Mouse (Mus musculus) embryonic facial prominence, embryonic 14.5 days (tissue): Measurements from ENCODE around the gene Igf2bp2. TPM values are rescaled to one million over a fixed set of nuclear protein-coding genes. Genes with fewer than 3 reads are reported as not detected.

Source experiments
- ATAC-seq: fragments of 200-750 bp; cut with Nextera tagmentation; 2 replicates; pipeline ENCODE4 v1.8.0; 2017; ENCODE audit warnings: low read depth, moderate number of reproducible peaks, moderate TSS enrichment
- DNase-seq: peaks from one replicate; pipeline ENCODE4 v3.0.0-alpha.2; 2015; ENCODE audit warnings: low spot score
- H3K27ac ChIP-seq: fragments of 300-500 bp; sonication (generic); replicated peaks from 2 replicates; pipeline ENCODE4 v1.5.1; 2014; ENCODE audit warnings: low read depth, mild to moderate bottlenecking, low read length, moderate library complexity
- H3K27me3 ChIP-seq: fragments of 300-500 bp; sonication (generic); replicated peaks from 2 replicates; pipeline ENCODE4 v1.6.1; 2014; ENCODE audit warnings: low read length; ENCODE audit not compliant: control insufficient read depth, insufficient read depth
- H3K36me3 ChIP-seq: fragments of 300-500 bp; sonication (generic); 2 replicates; pipeline ENCODE4 v1.6.1; 2014; ENCODE audit warnings: low read length, mixed read lengths; ENCODE audit not compliant: control insufficient read depth, insufficient read depth
- H3K4me1 ChIP-seq: fragments of 300-500 bp; sonication (generic); 2 replicates; pipeline ENCODE4 v1.6.1; 2014; ENCODE audit warnings: antibody characterized with exemption, low read length; ENCODE audit not compliant: control insufficient read depth, insufficient read depth
- H3K4me2 ChIP-seq: fragments of 300-500 bp; sonication (generic); 2 replicates; pipeline ENCODE4 v1.6.1; 2014; ENCODE audit warnings: low read depth, mild to moderate bottlenecking, low read length, moderate library complexity, mixed read lengths
- H3K4me3 ChIP-seq: fragments of 300-500 bp; sonication (generic); 2 replicates; pipeline ENCODE4 v1.5.1; 2014; ENCODE audit warnings: low read depth, mild to moderate bottlenecking, low read length
- H3K9ac ChIP-seq: fragments of 300-500 bp; sonication (generic); 2 replicates; pipeline ENCODE4 v1.6.1; 2014; ENCODE audit warnings: low read depth, mild to moderate bottlenecking, low read length, moderate library complexity, mixed read lengths
- H3K9me3 ChIP-seq: fragments of 300-500 bp; sonication (generic); 2 replicates; pipeline ENCODE4 v1.6.1; 2016; ENCODE audit warnings: low read length; ENCODE audit not compliant: control insufficient read depth
- WGBS: fragments of 180-500 bp; shearing (Covaris S2); extraction: QIAGEN DNeasy Blood & Tissue Kit; methylation state at CpG from one replicate; pipeline ENCODE4 v1.1.7; 2014; 5-methylcytosine and 5-hydroxymethylcytosine counted together
- polyA plus RNA-seq: library from polyadenylated mRNA; unstranded; fragments of >200 nt; fragmentation: Nextera tagmentation; extraction: Ambion mirVana; gene quantifications from 2 replicates; pipeline ENCODE4 v1.2.1, GENCODE M21; 2014

Gene Igf2bp2
- polyA plus RNA-seq, 1 experiment from 2014 or later: 74.7 TPM

- no peaks in the 10 kb centered on the region for H3K36me3 ChIP-seq
- ATAC-seq (no peak), DNase-seq (no peak)
- peaks cover 13% of the 10 kb centered on the region; the same call in 1 of the 2 replicates for H3K4me1 ChIP-seq
- H3K9ac ChIP-seq: no peak overlapping the region
- H3K27me3 ChIP-seq: no peaks in the 10 kb centered on the region
- no peak overlapping the region for H3K27ac ChIP-seq
- 95% methylated on average over 11 of the region's 11 CpGs for WGBS
- no peak overlapping the region for H3K4me2 ChIP-seq
- H3K9me3 ChIP-seq: no peaks in the 10 kb centered on the region
- no peak overlapping the region for H3K4me3 ChIP-seq
These were observed 10.1 kb downstream of the Igf2bp2 start for GRCm38 (mm10) chr16:22152941-22153444.

- Histone ChIP-seq H3K4me3 (no peak overlapping the region), H3K36me3 (no peaks in the 10 kb centered on the region), H3K27ac (no peak overlapping the region), H3K4me2 (no peak overlapping the region), H3K9me3 (no peaks in the 10 kb centered on the region), H3K4me1 (peaks cover 13% of the 10 kb centered on the region; the same call in 1 of the 2 replicates), H3K9ac (no peak overlapping the region), H3K27me3 (no peaks in the 10 kb centered on the region)
- 22% methylated on average over 10 of the region's 11 CpGs for WGBS
- ATAC-seq: peak; percentile 54; the same call in 1 of the 2 replicates
- no peak for DNase-seq
These were observed 11.3 kb downstream of the Igf2bp2 start for GRCm38 (mm10) chr16:22151706-22152315.

GRCm38 (mm10) chr16:22150421-22150820 is 12.7 kb downstream of the Igf2bp2 start:
- Histone ChIP-seq H3K4me1 (peaks cover 13% of the 10 kb centered on the region; the same call in 1 of the 2 replicates), H3K4me2 (no peak overlapping the region), H3K27ac (no peak overlapping the region), H3K9ac (no peak overlapping the region), H3K36me3 (no peaks in the 10 kb centered on the region), H3K4me3 (no peak overlapping the region), H3K27me3 (no peaks in the 10 kb centered on the region), H3K9me3 (no peaks in the 10 kb centered on the region)
- peak; percentile 32 for DNase-seq
- 23% methylated on average over 2 of the region's 2 CpGs for WGBS
- ATAC-seq: no peak

- Histone ChIP-seq H3K4me1 (peaks cover 13% of the 10 kb centered on the region; the same call in 1 of the 2 replicates), H3K27ac (no peak overlapping the region), H3K27me3 (no peaks in the 10 kb centered on the region), H3K4me3 (no peak overlapping the region), H3K36me3 (no peaks in the 10 kb centered on the region), H3K9me3 (no peaks in the 10 kb centered on the region), H3K4me2 (no peak overlapping the region), H3K9ac (no peak overlapping the region)
- WGBS: 36% methylated on average over 10 of the region's 10 CpGs
- ATAC-seq: no peak
- DNase-seq: no peak
These were observed 13.3 kb downstream of the Igf2bp2 start for GRCm38 (mm10) chr16:22149659-22150345.

- Histone ChIP-seq H3K4me3 (no peak overlapping the region), H3K4me2 (no peak overlapping the region), H3K9me3 (no peaks in the 10 kb centered on the region), H3K4me1 (peaks cover 13% of the 10 kb centered on the region; the same call in 1 of the 2 replicates), H3K36me3 (no peaks in the 10 kb centered on the region), H3K27me3 (no peaks in the 10 kb centered on the region), H3K27ac (no peak overlapping the region), H3K9ac (no peak overlapping the region)
- DNase-seq: no peak
- ATAC-seq: no peak
- 31% methylated on average over 2 of the region's 2 CpGs for WGBS
These were observed 14.0 kb downstream of the Igf2bp2 start for GRCm38 (mm10) chr16:22149076-22149475.

GRCm38 (mm10) chr16:22147131-22147530 is 16.0 kb downstream of the Igf2bp2 start:
- Histone ChIP-seq H3K4me2 (no peak overlapping the region), H3K4me3 (no peak overlapping the region), H3K27me3 (no peaks in the 10 kb centered on the region), H3K27ac (no peak overlapping the region), H3K9me3 (no peaks in the 10 kb centered on the region), H3K4me1 (peaks cover 10% of the 10 kb centered on the region; the same call in 1 of the 2 replicates), H3K9ac (no peak overlapping the region), H3K36me3 (no peaks in the 10 kb centered on the region)
- ATAC-seq (no peak), DNase-seq (no peak)
- WGBS: 74% methylated on average over 1 of the region's 1 CpGs

- H3K4me2 ChIP-seq: no peak overlapping the region
- no peak overlapping the region for H3K27ac ChIP-seq
- H3K4me1 ChIP-seq: peaks cover 10% of the 10 kb centered on the region; the same call in 1 of the 2 replicates
- ATAC-seq (no peak), DNase-seq (no peak)
- WGBS: 90% methylated on average over 7 of the region's 7 CpGs
- H3K4me3 ChIP-seq: no peak overlapping the region
- 0 out of 2 replicates have a peak, but pooled peaks cover 9% of the 10 kb centered on the region for H3K36me3 ChIP-seq
- H3K9me3 ChIP-seq: no peaks in the 10 kb centered on the region
- H3K27me3 ChIP-seq: no peaks in the 10 kb centered on the region
- H3K9ac ChIP-seq: 0 out of 2 replicates have a peak overlapping the region, but pooled peaks have one; percentile 8
These were observed 17.0 kb downstream of the Igf2bp2 start for GRCm38 (mm10) chr16:22146071-22146470.

GRCm38 (mm10) chr16:22144490-22144889 is 18.6 kb downstream of the Igf2bp2 start:
- no peaks in the 10 kb centered on the region for H3K9me3 ChIP-seq
- 82% methylated on average over 6 of the region's 6 CpGs for WGBS
- H3K4me2 ChIP-seq: no peak overlapping the region
- no peak overlapping the region for H3K9ac ChIP-seq
- DNase-seq: no peak
- no peak overlapping the region for H3K4me3 ChIP-seq
- ATAC-seq: no peak
- H3K4me1 ChIP-seq: no peaks in the 10 kb centered on the region
- peak overlapping the region; percentile 35; the same call in 1 of the 2 replicates for H3K27ac ChIP-seq
- H3K27me3 ChIP-seq: no peaks in the 10 kb centered on the region
- 0 out of 2 replicates have a peak, but pooled peaks cover 12% of the 10 kb centered on the region for H3K36me3 ChIP-seq
